Mouse (Mus musculus): ENCODE measurements around the gene Llgl2.

- TF ChIP-seq CTCF (IDR thresholded peaks at IDR 0.05; ENCODE audit: borderline replicate concordance, extremely low read depth, insufficient read depth, insufficient read length) = no peak
- no peak for TF ChIP-seq POLR2A (IDR thresholded peaks at IDR 0.05; ENCODE audit: borderline replicate concordance, extremely low read depth, insufficient read depth, insufficient read length, poor library complexity, severe bottlenecking)
Measured at GRCm38 (mm10) chr11:115883251-115883650, 59.4 kb downstream of the Llgl2 start.
